Mouse (Mus musculus): ENCODE data around the gene Dennd4a.

The Dennd4a gene

DNA sequence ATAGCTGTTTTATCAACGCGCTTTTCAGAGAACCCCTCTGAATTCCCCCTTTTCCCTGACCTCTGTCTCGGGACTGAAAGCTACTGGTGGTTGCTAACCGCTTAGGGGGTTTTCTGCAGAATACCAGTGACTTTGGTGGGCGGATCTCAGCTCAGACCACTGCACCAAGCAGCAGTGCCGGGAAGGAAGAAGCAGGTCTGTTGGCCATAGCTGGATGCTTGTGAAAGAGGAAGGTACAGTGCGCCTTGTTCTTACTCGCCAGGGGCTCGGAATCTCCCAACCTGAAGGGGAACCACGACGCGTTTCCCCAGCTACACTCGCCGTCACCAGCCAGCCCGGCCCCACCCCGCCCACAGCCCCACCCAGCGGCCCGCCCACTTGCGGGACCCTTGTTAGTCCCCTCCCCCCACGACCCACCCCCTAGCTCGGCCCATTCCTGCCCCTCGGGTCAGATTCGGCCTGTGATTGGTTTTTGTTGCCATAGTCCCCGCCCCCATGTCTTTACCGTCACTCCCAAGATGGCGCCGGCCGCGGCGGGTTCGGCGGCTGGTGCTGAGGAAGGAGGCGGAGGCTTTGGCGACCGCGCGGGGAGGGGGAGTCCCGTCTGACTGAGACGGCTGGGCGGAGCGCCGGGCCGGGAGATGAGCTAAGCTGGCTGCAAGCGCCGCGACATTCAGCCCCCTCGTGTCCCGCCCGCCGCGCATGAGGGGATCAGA, at the start of gene Dennd4a:
Dennd4a (plus strand) TSS at position 519 of the 716 bp plus-strand sequence.
- DNase-seq (ENCODE audit: low spot score in 2 of 2) = peak; percentile 97 to 98

GRCm38 (mm10) chr9:64764824-64765223, 46.3 kb upstream of the Dennd4a start:
- no peak for DNase-seq (ENCODE audit: low spot score in 2 of 2)

GRCm38 (mm10) chr9:64766136-64766535, 45.0 kb upstream of the Dennd4a start:
- DNase-seq (ENCODE audit: low spot score in 2 of 2) = no peak

- no peak for DNase-seq (ENCODE audit: low spot score in 2 of 2)
These were observed 43.3 kb upstream of the Dennd4a start for GRCm38 (mm10) chr9:64767796-64768195.

DNA sequence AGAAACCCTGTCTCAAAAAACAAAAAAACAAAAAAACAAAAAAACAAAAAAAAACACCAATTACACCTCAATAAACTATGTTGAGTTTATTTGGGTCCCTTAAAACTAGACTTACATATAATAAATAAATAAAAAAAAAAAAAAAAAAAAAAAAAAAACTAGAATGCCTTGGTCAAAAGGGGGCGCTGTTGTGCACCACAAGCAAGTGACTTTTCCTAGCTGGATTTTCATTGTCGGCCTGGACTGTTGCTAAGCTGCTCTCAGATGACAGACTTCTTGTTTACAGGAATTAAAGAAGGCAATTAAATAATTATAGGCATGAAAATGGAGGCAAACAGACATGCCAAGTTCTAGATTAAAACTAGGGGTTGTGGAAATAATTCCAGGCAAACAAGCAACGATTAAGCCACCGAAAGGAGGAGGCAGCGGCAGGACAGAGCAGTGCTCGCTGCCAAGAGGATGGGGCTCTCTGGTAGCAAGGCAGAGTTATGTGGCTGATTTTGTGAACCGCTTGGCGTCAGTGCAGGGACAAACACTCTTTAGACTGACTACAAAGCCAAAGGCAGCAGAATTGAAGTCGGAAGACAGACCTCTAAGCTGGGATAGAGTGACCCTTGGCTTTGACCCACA, 42.0 kb upstream of the Dennd4a start:
- no peak for DNase-seq (ENCODE audit: low spot score in 2 of 2)

GRCm38 (mm10) chr9:64769911-64770310, 41.2 kb upstream of the Dennd4a start:
- DNase-seq (ENCODE audit: low spot score in 2 of 2) = no peak

GRCm38 (mm10) chr9:64770411-64770849, 40.7 kb upstream of the Dennd4a start:
- no peak for DNase-seq (ENCODE audit: low spot score in 2 of 2)

- DNase-seq (ENCODE audit: low spot score in 2 of 2) = peak; percentile 54 to 69
These were observed 39.9 kb upstream of the Dennd4a start for GRCm38 (mm10) chr9:64771236-64771635.

GRCm38 (mm10) chr9:64773254-64773653, 37.9 kb upstream of the Dennd4a start:
- DNase-seq (ENCODE audit: low spot score in 2 of 2) = no peak

- no peak for DNase-seq (ENCODE audit: low spot score in 2 of 2)
These were observed 37.2 kb upstream of the Dennd4a start for GRCm38 (mm10) chr9:64773936-64774335.

GRCm38 (mm10) chr9:64774411-64774811, 36.7 kb upstream of the Dennd4a start:
- peak; percentile 52 to 64 for DNase-seq (ENCODE audit: low spot score in 2 of 2)

DNA sequence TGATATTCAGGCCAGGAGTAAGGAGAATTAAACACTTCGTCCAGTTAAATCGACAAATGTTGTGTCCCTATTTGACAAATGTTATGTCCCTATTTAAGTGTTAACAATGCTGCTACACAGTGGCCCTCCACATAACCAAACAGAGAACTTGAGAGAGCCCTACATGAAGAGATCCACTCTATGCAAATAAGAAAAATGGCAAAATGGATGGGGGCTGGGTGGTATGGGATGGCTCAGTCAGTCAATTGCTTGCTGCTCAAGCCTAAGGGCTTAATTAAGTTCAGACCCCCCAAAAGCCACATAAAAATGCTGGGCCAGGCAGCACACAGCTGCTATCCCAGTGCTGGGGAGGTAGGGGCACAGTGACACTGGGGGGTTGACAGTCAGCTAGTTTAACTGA, 36.3 kb upstream of the Dennd4a start:
- DNase-seq (ENCODE audit: low spot score in 2 of 2) = no peak

GRCm38 (mm10) chr9:64775491-64775890, 35.6 kb upstream of the Dennd4a start:
- DNase-seq (ENCODE audit: low spot score in 2 of 2) = peak in 1 of 2 experiments; percentile 47

GRCm38 (mm10) chr9:64777441-64777987, 33.6 kb upstream of the Dennd4a start:
- no peak for DNase-seq (ENCODE audit: low spot score in 2 of 2)

- no peak for DNase-seq (ENCODE audit: low spot score in 2 of 2)
These were observed 33.0 kb upstream of the Dennd4a start for GRCm38 (mm10) chr9:64778151-64778550.

- no peak for DNase-seq (ENCODE audit: low spot score in 2 of 2)
These were observed 31.5 kb upstream of the Dennd4a start for GRCm38 (mm10) chr9:64779628-64780027.

DNA sequence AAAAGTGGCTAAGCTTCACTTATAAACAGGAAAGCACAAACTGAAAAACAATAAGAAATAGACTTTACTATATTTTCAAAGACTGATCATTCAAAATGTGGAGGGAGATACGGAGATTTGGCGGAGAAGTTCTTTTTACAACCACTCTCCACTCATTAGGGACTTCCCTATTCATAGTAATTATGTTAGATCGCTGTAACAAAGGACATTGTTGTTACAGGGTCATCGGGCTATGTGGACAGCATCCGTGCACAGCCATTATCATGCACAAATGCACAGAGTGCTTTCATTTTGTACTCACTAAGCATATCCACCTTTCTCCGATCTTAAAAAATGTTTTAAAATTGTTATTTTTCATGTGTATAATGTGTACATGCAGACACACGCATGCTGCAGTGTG, 27.6 kb upstream of the Dennd4a start:
- no peak for DNase-seq (ENCODE audit: low spot score in 2 of 2)

DNA sequence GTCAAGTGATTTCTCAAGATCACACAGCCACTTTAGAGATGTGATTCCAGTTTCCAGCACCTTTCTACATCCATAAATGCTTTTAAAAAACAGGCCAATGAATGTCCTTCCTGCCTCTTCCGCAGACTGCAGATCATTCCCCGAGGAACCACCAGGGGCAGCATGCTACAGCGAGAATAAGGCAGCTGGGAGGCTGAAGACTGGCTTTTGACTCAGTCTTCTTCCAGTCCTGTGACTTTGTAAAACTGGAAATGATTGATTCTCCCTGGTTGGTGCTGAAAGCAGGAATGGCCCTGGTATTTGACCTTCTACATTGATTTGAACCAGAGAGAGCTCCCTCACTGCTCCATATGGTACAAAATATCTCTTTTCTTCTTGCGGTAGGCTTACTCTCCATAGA, 26.3 kb upstream of the Dennd4a start:
- peak; percentile 44 to 58 for DNase-seq (ENCODE audit: low spot score in 2 of 2)

DNA sequence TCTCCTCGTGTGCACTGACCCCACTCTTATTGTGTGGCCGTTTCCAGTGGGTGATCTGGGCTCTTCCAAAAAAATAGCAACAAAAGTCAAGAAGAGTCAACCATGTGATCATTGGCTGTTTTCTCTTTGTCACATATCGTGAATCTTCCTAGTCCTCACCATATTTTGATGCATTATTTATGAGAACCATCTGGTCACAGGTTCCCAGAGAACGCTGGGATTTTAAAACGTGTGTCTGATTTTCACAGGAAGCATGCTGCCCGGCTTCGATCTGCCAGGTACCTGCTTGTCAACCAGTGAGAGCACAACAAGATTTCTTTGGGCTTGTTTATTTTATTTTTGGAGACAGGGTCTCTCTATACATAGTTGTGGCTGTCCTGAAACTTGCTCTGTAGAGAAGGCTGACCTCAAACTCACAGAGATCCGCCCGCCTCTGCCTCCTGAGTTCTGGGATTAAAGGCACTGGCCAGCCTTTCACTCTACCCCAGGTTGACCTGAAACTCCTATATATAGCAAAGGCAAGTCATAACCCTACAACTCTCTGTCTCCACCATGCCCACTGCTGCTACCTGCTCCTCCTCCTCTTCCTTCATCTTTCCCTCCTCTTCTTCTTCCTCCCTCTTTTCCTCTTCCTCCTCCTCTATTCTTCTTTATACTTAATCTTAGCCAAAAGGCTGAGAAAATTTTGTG, 24.8 kb upstream of the Dennd4a start:
- no peak for DNase-seq (ENCODE audit: low spot score in 2 of 2)

- DNase-seq (ENCODE audit: low spot score in 2 of 2) = no peak
These were observed 23.1 kb upstream of the Dennd4a start for GRCm38 (mm10) chr9:64788070-64788469.

DNA sequence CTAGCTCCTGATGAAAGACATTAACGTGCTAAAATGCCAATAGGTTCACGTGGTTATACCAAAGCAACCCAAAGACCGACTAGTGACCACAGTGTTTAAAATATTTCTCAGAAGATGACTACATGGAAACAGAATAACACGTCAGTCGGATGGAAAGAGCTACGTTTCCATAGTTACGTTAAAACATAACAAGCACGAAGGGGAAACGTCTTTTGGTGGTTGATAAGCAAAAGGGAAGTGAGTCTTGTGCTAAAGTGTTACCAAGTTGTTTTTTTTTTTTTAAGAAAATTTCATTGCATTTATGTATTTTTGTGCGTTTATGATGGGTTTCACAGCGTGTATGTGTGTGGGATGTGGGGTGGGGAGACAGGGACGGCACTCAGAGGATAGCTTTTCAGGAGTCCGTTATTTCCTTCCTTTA, 21.8 kb upstream of the Dennd4a start:
- DNase-seq (ENCODE audit: low spot score in 2 of 2) = peak in 1 of 2 experiments; percentile 48

DNA sequence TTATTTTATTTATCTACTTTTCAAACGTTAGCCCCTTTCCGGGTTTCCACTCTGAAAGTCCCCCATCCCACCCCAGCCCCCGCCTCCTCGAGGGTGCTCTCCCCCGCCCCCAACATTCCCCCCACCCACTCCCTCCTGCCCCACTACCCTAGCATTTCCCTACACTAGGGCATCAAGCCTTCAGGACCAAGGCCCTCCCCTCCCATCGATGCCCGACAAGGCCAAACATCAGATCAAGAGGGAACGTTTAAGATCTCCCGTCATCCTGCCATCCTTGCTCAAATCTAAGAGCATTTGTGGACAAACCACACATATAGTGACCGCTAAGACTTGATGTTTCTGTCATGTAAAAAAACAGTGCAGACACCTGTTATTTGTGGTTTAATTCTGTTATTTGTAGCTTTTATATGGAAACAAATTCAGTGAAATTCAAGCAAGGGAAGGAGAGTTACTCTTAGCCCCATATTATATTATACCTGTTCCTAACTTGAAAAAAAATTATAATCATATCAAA, 21.2 kb upstream of the Dennd4a start:
- DNase-seq (ENCODE audit: low spot score in 2 of 2) = no peak
